Mouse (Mus musculus): ENCODE data around the gene Cacnb1. TPM values are rescaled to one million over a fixed set of nuclear protein-coding genes. Genes with fewer than 3 reads are reported as not detected.

The Cacnb1 gene
- polyA plus RNA-seq, 1 experiment from 2014 or later: 75.2 TPM

- Histone ChIP-seq H3K4me2 (no peak overlapping the region), H3K4me1 (peaks cover 9% of the 10 kb centered on the region; the same call in 1 of the 2 replicates), H3K27me3 (replicated peaks) (no peaks in the 10 kb centered on the region), H3K9me3 (no peaks in the 10 kb centered on the region), H3K9ac (no peak overlapping the region), H3K36me3 (replicated peaks) (peaks cover 16% of the 10 kb centered on the region), H3K4me3 (no peak overlapping the region), H3K27ac (no peak overlapping the region)
- ATAC-seq (replicated peaks): no peak
- WGBS: 9% methylated on average over 12 of the region's 12 CpGs
Observed at GRCm38 (mm10) chr11:98002627-98003026, 20.2 kb downstream of the Cacnb1 start.

- peaks cover 16% of the 10 kb centered on the region for H3K36me3 ChIP-seq (replicated peaks)
- no peaks in the 10 kb centered on the region for H3K9me3 ChIP-seq
- H3K9ac ChIP-seq: no peak overlapping the region
- ATAC-seq (replicated peaks): no peak
- peaks cover 9% of the 10 kb centered on the region; the same call in 1 of the 2 replicates for H3K4me1 ChIP-seq
- no peak overlapping the region for H3K27ac ChIP-seq
- H3K27me3 ChIP-seq (replicated peaks): no peaks in the 10 kb centered on the region
- 60% methylated on average over 6 of the region's 6 CpGs for WGBS
- H3K4me3 ChIP-seq: no peak overlapping the region
- H3K4me2 ChIP-seq: no peak overlapping the region
Observed at GRCm38 (mm10) chr11:98001986-98002385, 20.8 kb downstream of the Cacnb1 start.

GRCm38 (mm10) chr11:98001351-98001824 lies 21.4 kb downstream of the Cacnb1 start:
- Histone ChIP-seq H3K27ac (no peak overlapping the region), H3K27me3 (replicated peaks) (no peaks in the 10 kb centered on the region), H3K9me3 (no peaks in the 10 kb centered on the region), H3K9ac (no peak overlapping the region), H3K36me3 (replicated peaks) (peaks cover 16% of the 10 kb centered on the region), H3K4me1 (peaks cover 9% of the 10 kb centered on the region; the same call in 1 of the 2 replicates), H3K4me2 (no peak overlapping the region), H3K4me3 (no peak overlapping the region)
- WGBS: 37% methylated on average over 11 of the region's 11 CpGs
- no peak for ATAC-seq (replicated peaks)

DNA sequence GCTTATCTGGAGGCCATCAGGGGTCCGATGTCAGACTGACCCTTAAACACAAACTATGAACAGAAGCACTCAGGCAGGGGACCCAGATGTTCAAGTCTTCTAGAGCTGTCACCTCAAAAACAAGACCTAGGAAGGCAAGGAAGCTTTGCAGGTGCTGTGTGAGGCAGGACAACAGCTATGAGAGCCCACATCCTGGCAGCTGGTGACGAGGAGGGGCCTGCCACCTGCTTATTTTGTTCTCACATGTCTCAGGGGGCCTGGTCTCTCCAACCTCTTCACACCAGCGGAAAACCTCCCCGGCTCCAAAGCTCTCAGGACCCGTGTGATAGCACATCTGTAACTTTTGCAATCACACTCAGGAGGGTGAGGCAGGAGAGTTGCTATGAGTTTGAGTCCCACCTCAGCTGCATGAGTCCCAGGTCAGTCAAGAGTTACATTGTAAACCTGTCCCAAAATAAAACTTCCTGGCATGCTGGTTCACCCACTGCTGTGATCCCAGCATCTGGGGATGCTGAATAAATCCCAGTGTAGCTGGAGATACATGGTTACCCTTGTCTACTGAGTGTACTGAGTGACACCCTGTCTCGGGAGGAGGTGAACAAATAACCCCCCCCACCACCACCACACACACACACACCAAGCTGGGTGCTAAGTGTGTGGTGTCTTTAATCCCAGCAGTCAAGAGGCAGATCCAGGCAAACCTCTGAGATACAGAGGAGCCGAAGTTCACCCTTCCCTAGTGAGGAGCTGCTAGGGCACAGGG lies 22.3 kb downstream of the Cacnb1 start:
- WGBS: 47% methylated on average over 7 of the region's 7 CpGs
- H3K27me3 ChIP-seq (replicated peaks): 0 out of 2 replicates have a peak, but pooled peaks cover 3% of the 10 kb centered on the region
- no peak overlapping the region for H3K4me3 ChIP-seq
- peaks cover 14% of the 10 kb centered on the region for H3K4me1 ChIP-seq
- H3K36me3 ChIP-seq (replicated peaks): peaks cover 14% of the 10 kb centered on the region
- no peak for ATAC-seq (replicated peaks)
- H3K27ac ChIP-seq: no peak overlapping the region
- no peak overlapping the region for H3K9ac ChIP-seq
- no peaks in the 10 kb centered on the region for H3K9me3 ChIP-seq
- H3K4me2 ChIP-seq: no peak overlapping the region

GRCm38 (mm10) chr11:97999748-98000147 lies 23.1 kb downstream of the Cacnb1 start:
- peaks cover 22% of the 10 kb centered on the region for H3K4me1 ChIP-seq

GRCm38 (mm10) chr11:97998898-97999608 lies 23.8 kb downstream of the Cacnb1 start:
- no peak for ATAC-seq (replicated peaks)
- H3K27ac ChIP-seq: no peak overlapping the region
- no peak overlapping the region for H3K4me2 ChIP-seq
- H3K36me3 ChIP-seq (replicated peaks): no peaks in the 10 kb centered on the region
- WGBS: 68% methylated on average over 7 of the region's 7 CpGs
- H3K9me3 ChIP-seq: no peaks in the 10 kb centered on the region
- H3K27me3 ChIP-seq (replicated peaks): peaks cover 9% of the 10 kb centered on the region; the same call in 1 of the 2 replicates
- H3K9ac ChIP-seq: no peak overlapping the region
- peaks cover 25% of the 10 kb centered on the region for H3K4me1 ChIP-seq
- H3K4me3 ChIP-seq: no peak overlapping the region

More at GRCm38 (mm10) chr11:97999748-98000147, 23.1 kb downstream of the Cacnb1 start:
- Histone ChIP-seq H3K4me2 (no peak overlapping the region), H3K36me3 (replicated peaks) (peaks cover 6% of the 10 kb centered on the region), H3K9me3 (no peaks in the 10 kb centered on the region), H3K4me3 (no peak overlapping the region), H3K27me3 (replicated peaks) (peaks cover 4% of the 10 kb centered on the region; the same call in 1 of the 2 replicates), H3K9ac (no peak overlapping the region), H3K27ac (no peak overlapping the region)
- ATAC-seq (replicated peaks): no peak
- 66% methylated on average over 5 of the region's 5 CpGs for WGBS

DNA sequence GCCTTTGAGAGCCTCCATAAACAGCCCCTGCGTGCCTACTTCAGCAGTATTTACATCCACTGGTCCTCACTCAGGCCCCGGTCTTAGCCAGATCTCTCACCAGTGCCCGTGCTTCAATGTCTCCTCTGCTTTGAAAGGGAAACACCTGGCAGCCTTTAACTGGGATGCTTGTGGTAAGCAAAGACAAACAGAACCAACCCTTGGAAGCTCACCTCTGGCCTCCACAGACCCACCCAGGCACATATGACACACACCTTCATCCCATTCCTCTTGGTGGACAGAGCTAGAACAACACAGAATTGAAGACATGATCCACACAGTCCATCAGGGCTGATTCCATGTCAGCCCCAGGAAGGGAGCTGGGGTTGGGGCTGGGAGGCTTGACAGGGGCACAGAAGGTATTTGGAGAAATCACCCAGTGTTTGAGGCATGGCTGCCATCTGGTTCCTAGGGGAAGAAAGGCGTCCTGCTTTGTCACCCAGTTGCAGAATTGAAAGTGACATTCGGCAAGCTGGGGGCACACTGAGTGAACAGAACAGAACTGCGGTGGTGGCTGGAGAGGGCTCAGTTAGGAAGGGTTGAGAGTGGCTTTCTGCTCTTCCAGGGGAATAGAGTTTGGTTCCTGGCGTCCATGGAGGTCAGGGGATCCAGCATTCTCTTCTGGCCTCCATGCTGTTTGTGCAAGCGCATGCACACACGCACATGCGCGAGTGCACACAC lies 24.6 kb downstream of the Cacnb1 start:
- Histone ChIP-seq H3K27me3 (replicated peaks) (peaks cover 9% of the 10 kb centered on the region; the same call in 1 of the 2 replicates), H3K4me1 (peaks cover 24% of the 10 kb centered on the region), H3K9ac (no peak overlapping the region), H3K36me3 (replicated peaks) (no peaks in the 10 kb centered on the region), H3K4me2 (no peak overlapping the region), H3K4me3 (no peak overlapping the region), H3K9me3 (no peaks in the 10 kb centered on the region), H3K27ac (no peak overlapping the region)
- ATAC-seq (replicated peaks): no peak
- 82% methylated on average over 11 of the region's 11 CpGs for WGBS

- H3K4me3 ChIP-seq: no peak overlapping the region
- no peak overlapping the region for H3K4me2 ChIP-seq
- no peak overlapping the region for H3K9ac ChIP-seq
- H3K4me1 ChIP-seq: peaks cover 19% of the 10 kb centered on the region
- 80% methylated on average over 8 of the region's 8 CpGs for WGBS
- no peak overlapping the region for H3K27ac ChIP-seq
- ATAC-seq (replicated peaks): no peak
- H3K27me3 ChIP-seq (replicated peaks): peaks cover 9% of the 10 kb centered on the region; the same call in 1 of the 2 replicates
- no peaks in the 10 kb centered on the region for H3K9me3 ChIP-seq
- H3K36me3 ChIP-seq (replicated peaks): no peaks in the 10 kb centered on the region
Observed at GRCm38 (mm10) chr11:97997387-97997960, 25.4 kb downstream of the Cacnb1 start.

- Histone ChIP-seq H3K4me2 (no peak overlapping the region), H3K27ac (no peak overlapping the region), H3K9ac (no peak overlapping the region), H3K27me3 (replicated peaks) (peaks cover 9% of the 10 kb centered on the region; the same call in 1 of the 2 replicates), H3K36me3 (replicated peaks) (no peaks in the 10 kb centered on the region), H3K4me1 (peaks cover 19% of the 10 kb centered on the region), H3K4me3 (no peak overlapping the region), H3K9me3 (no peaks in the 10 kb centered on the region)
- WGBS: 47% methylated on average over 1 of the region's 1 CpGs
- ATAC-seq (replicated peaks): no peak
Observed at GRCm38 (mm10) chr11:97996691-97997090, 26.1 kb downstream of the Cacnb1 start.

GRCm38 (mm10) chr11:97995564-97996288 lies 27.1 kb downstream of the Cacnb1 start, which contains the start of gene Arl5c:
Arl5c (minus strand) TSS chr11:97996181.
- H3K9ac ChIP-seq: peak within 1 kb of the TSS; percentile 28
- H3K4me2 ChIP-seq: peak within 1 kb of the TSS; percentile 80
- peak within 1 kb of the TSS; percentile 41 for H3K4me3 ChIP-seq
- no peak within 1 kb of the TSS for H3K27ac ChIP-seq
- ATAC-seq (replicated peaks): peak; percentile 54
- under 1% methylated on average over 26 of the region's 26 CpGs for WGBS
- H3K9me3 ChIP-seq: no peaks in the 10 kb centered on the region
- peaks cover 9% of the 10 kb centered on the region; the same call in 1 of the 2 replicates for H3K27me3 ChIP-seq (replicated peaks)
- H3K36me3 ChIP-seq (replicated peaks): no peaks in the 10 kb centered on the region
- peaks cover 19% of the 10 kb centered on the region for H3K4me1 ChIP-seq

DNA sequence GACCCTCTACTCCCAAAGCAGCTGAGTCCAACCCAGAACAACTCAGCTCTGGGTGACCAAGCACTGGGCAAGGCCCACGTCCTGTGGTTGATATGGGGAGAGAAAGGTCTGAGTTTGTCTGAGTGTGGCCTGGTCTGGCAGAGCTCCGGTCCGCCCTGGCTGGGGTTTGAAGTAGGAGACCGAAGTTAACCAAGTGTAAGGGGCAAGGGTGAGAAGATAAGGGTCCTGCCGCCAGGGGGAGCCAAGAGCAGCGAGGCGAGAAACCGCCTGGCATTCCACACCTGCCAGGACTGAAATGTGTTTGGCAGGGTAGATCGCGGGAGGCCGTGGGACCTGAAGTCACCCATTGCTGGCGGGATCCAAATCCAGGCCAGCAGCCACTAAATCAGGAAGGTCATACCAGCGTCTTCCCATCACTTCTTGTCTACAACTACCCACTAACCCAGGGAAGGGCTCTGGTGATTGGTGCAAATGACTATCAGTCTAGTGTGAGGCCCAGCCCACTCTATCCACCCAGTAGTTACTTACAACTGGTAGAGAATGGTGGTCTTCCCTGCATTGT lies 28.2 kb downstream of the Cacnb1 start:
- peak; percentile 61; the same call in 1 of the 2 replicates for ATAC-seq (replicated peaks)
- Histone ChIP-seq H3K9me3 (no peaks in the 10 kb centered on the region), H3K4me1 (peaks cover 27% of the 10 kb centered on the region), H3K36me3 (replicated peaks) (no peaks in the 10 kb centered on the region), H3K4me3 (peak overlapping the region; percentile 41), H3K27me3 (replicated peaks) (peaks cover 9% of the 10 kb centered on the region; the same call in 1 of the 2 replicates), H3K4me2 (peak overlapping the region; percentile 80), H3K9ac (peak overlapping the region; percentile 28; the same call in 1 of the 2 replicates), H3K27ac (no peak overlapping the region)
- 7% methylated on average over 13 of the region's 13 CpGs for WGBS
